Mouse (Mus musculus): ENCODE data around the gene Lrp1.

DNA sequence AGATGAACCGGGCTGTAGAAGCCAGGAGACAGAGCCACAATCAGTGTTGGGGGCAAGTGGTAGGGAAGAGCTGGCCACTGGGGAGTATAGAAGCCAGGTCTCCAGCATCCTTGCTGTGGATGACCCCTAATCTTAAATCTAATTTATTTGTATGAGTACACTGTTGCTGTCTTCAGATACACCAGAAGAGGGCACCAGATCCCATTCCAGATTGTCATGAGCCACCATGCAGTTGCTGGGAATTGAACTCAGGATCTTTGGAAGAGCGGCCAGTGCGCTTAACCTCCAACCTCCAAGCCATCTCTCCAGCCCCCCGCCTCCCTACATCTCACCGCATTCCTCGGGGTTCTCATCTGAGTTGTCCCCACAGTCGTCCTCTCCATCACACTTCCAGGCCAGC is 74.4 kb downstream of the Lrp1 start:
- TF ChIP-seq CTCF (IDR thresholded peaks at IDR 0.05; ENCODE audit: insufficient read depth, low read depth, low read length) (no peak), POLR2A (IDR thresholded peaks at IDR 0.05; ENCODE audit: insufficient read depth, low read depth, low read length) (no peak)
